Mouse (Mus musculus) liver, adult 2 months (tissue): ENCODE measurements at regions not wholly inside any gene's neighbourhood (a gene's known extent, or its start where the extent isn't known, plus 50 kb on each side); places are given as distances from the start of the nearest gene placed in this dataset.

Experiments used
- CTCF ChIP-seq: fragments of 200-500 bp; IDR thresholded peaks from 2 replicates; pipeline ENCODE4 v1.5.1; 2011; ENCODE audit warnings: low read depth, low read length, control low read depth
- POLR2A ChIP-seq: fragments of 200-500 bp; IDR thresholded peaks from 2 replicates; pipeline ENCODE4 v1.6.1; 2011; ENCODE audit warnings: low read length, control low read depth; ENCODE audit not compliant: insufficient read depth; ENCODE audit errors: extremely low read depth

GRCm38 (mm10) chr8:92216176-92216575 lies 141.2 kb upstream of the Irx5 start:
- TF ChIP-seq CTCF (no peak), POLR2A (no peak)
